Mouse (Mus musculus): ENCODE measurements at regions not wholly inside any gene's neighbourhood (a gene's known extent, or its start where the extent isn't known, plus 50 kb on each side); places are given as distances from the start of the nearest gene placed in this dataset.

GRCm38 (mm10) chr14:79929451-79929850 lies 54.4 kb upstream of the Olfm4 start:
- DNase-seq: no peak

GRCm38 (mm10) chr14:79927161-79927560 lies 56.7 kb upstream of the Olfm4 start:
- no peak for DNase-seq

GRCm38 (mm10) chr14:79916960-79917848 lies 66.7 kb upstream of the Olfm4 start:
- no peak for DNase-seq

- DNase-seq: no peak
Observed at GRCm38 (mm10) chr14:79914966-79915365, 68.9 kb upstream of the Olfm4 start.

- DNase-seq: no peak
Observed at GRCm38 (mm10) chr14:79913315-79913714, 70.6 kb upstream of the Olfm4 start.

- no peak for DNase-seq
Observed at GRCm38 (mm10) chr14:79912610-79913009, 71.3 kb upstream of the Olfm4 start.

- DNase-seq: no peak
Observed at GRCm38 (mm10) chr14:79907761-79908160, 76.1 kb upstream of the Olfm4 start.

- DNase-seq: no peak
Observed at GRCm38 (mm10) chr14:79905574-79905973, 78.3 kb upstream of the Olfm4 start.

- no peak for DNase-seq
Observed at GRCm38 (mm10) chr14:79902355-79902754, 81.5 kb upstream of the Olfm4 start.

GRCm38 (mm10) chr14:79898240-79898639 lies 85.6 kb upstream of the Olfm4 start:
- DNase-seq: no peak

- DNase-seq: no peak
Observed at GRCm38 (mm10) chr14:79893241-79893640, 90.6 kb upstream of the Olfm4 start.

GRCm38 (mm10) chr14:79890682-79891081 lies 93.2 kb upstream of the Olfm4 start:
- DNase-seq: peak; percentile 30

- DNase-seq: no peak
Observed at GRCm38 (mm10) chr14:79890280-79890679, 93.6 kb upstream of the Olfm4 start.

- DNase-seq: no peak
Observed at GRCm38 (mm10) chr14:79883487-79883886, 100.4 kb upstream of the Olfm4 start.

GRCm38 (mm10) chr14:79881726-79882125 lies 102.2 kb upstream of the Olfm4 start:
- DNase-seq: no peak

GRCm38 (mm10) chr14:79880065-79880755 lies 103.7 kb upstream of the Olfm4 start:
- no peak for DNase-seq

- DNase-seq: no peak
Observed at GRCm38 (mm10) chr14:79879333-79880035, 104.4 kb upstream of the Olfm4 start.

- DNase-seq: no peak
Observed at GRCm38 (mm10) chr14:79878285-79879019, 105.4 kb upstream of the Olfm4 start.

- DNase-seq: no peak
Observed at GRCm38 (mm10) chr14:79873062-79873461, 102.0 kb upstream of the Pcdh8 start.

- DNase-seq: no peak
Observed at GRCm38 (mm10) chr14:79872430-79872829, 101.3 kb upstream of the Pcdh8 start.

- no peak for DNase-seq
Observed at GRCm38 (mm10) chr14:79869325-79869724, 98.2 kb upstream of the Pcdh8 start.

- no peak for DNase-seq
Observed at GRCm38 (mm10) chr14:79856245-79856644, 85.1 kb upstream of the Pcdh8 start.

GRCm38 (mm10) chr14:79854216-79854615 lies 83.1 kb upstream of the Pcdh8 start:
- DNase-seq: peak; percentile 51

All from cerebellum, adult 11-12 months (tissue).